Mouse (Mus musculus): ENCODE data around the gene Plp2.
"Not testable (repeated sequence)": the region's sequence is repeated elsewhere in the genome, so short reads cannot be mapped to it uniquely, and the experiment has no call there.

Plp2 gene

GRCm38 (mm10) chrX:7670921-7671623 lies at the start of gene Plp2:
TSS of gene Plp2 (minus strand) at chrX:7671390.
- DNase-seq (ENCODE audit: low read depth in 2 of 2, low spot score in 2 of 2) = no peak

- not testable (repeated sequence) for DNase-seq (ENCODE audit: low read depth in 2 of 2, low spot score in 2 of 2)
These were observed 44.9 kb upstream of the Plp2 start for GRCm38 (mm10) chrX:7716058-7716457.

DNA sequence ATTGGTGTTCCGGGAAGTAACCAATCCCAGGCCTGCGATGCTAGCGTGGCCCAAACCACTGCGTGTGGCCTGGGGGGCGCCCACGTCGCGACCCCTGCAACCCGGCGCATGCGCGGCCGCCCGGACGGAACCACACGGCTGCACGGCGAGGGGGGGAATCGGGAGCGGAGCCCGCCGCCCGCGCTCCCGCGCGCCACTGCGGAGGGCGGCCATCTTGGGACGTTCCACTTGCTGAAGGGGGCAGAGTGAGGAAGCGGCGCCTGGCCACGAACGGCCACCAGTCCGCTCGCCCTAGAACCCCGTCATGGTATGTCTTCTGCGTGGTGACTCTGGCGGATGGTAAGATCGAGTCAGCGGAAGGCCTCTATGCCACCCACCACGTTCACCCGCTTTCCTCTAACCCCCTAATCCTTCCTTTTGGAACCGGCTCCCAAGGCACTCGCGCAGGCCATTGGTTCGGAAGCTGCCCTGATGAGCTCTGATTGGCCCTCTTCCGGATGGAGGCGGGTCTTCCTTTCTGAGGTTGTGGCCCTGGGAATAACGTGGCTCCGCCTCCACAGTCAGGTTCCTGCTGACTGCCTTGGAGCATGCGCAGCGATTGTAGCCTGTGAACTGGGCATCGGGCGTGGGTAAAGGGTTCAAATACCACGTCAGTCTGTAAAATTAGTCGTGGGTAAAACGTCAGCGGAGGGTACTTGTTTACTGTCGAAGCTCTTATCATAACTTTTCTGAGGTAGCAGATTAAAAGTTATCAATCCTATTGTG lies 43.1 kb upstream of the Plp2 start, which contains the start of gene Wdr45:
TSS of gene Wdr45 (plus strand) at position 199 of the 765 bp plus-strand sequence.
- DNase-seq (ENCODE audit: low read depth in 2 of 2, low spot score in 2 of 2) = peak; percentile 78 to 84

GRCm38 (mm10) chrX:7713764-7714134 lies 42.6 kb upstream of the Plp2 start:
- DNase-seq (ENCODE audit: low read depth in 2 of 2, low spot score in 2 of 2) = not testable (repeated sequence)

DNA sequence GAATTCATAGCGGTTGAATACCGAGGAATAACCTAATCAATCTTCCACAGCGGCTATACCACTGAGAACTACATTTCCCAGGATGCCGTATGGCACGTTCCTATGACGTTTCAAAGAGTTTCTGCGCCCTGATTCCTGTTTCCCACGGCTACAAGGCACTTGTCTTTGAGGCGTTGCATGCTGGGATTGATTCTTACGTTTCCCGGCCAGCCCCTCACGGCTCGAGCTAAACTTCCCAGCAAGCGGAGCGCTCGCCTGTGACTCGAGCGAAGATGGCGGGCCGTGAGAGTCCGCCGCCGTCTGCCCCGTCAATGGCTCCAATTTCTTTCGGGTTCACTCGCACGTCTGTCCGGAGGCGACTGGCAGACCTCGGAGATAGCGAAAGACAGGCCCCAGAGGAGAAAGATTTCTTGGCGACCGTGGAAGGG lies 25.8 kb upstream of the Plp2 start, which contains the start of gene Gpkow:
TSS of gene Gpkow (plus strand) at position 178 of the 428 bp plus-strand sequence.
- DNase-seq (ENCODE audit: low read depth in 2 of 2, low spot score in 2 of 2) = peak; percentile 68 to 74

DNA sequence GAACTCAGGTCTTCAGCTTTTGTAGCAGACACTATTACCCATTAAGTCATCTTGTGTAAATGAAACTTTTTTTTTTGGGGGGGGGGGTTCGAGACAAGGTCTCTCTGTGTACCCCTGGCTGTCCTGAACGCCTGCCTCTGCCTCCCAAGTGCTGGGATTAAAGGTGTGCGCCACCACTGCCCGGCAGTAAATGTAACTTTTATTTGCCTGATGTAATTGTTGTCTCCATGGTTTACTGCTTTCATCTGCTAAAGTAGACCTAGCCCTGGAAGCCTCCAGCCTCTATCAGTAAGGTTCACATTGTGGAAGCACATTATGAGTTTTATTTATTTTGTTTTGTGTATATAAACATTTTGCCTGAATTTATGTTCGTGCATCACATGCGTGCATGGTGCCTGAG lies 25.3 kb upstream of the Plp2 start:
- DNase-seq (ENCODE audit: low read depth in 2 of 2, low spot score in 2 of 2) = no peak

DNA sequence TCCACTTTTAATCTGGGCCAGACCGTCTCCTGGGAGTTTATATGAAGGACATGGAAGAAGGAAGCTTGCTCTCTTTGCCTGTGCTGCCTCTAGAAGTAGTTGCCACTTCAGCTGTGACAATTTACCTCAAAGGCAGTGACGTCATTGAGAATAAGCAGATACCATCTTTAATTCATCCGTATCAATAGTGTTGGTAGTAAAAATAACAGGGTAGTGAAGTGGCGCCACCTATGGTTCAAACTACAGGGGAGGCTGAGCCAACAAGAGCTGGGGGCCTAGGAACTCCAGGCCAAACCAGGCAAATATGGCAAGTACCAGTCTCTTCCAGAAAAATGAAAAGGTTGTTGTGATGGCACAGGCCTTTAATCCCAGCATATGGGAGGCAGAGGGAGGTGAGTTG lies 21.7 kb upstream of the Plp2 start:
- peak; percentile 53 to 65 for DNase-seq (ENCODE audit: low read depth in 2 of 2, low spot score in 2 of 2)

DNA sequence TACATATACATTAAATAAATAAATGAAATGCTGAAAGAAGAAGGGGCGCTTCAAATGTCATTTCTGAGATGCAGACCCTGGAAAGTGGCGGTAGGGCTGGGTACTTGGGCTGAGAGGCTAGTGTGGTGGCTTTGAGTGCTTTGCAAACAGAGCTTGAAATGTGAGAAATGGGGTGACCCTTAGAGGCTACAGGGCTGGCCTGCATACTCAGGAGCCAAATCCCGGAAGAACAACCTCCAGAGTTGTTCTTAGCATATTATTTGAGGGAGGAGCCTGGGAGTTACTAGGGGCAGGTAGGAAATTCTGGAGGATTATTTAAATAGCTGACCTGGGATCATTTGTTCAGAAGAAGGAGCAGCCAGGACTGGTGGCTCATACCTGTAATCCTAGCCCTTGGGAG lies 19.3 kb upstream of the Plp2 start:
- no peak for DNase-seq (ENCODE audit: low read depth in 2 of 2, low spot score in 2 of 2)

DNA sequence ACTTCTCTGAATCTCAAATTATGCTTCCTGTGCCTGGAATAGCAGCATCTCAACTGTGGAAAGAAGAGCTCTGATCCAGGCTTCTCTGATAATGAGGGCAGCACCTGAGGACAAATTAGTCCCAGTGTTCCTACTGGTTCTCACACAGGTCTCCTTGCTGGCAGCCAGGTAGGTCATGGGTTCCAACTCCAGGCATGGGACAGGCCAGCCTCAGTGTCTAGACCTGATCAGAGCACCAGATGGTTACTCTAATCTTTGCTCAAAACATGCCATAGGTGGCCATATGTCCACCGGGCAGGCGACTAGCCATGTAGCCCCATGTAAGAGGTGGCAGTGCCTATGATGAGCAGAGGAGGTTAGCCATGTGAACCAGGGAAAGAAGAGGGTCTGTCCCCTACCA lies 17.1 kb upstream of the Plp2 start:
- no peak for DNase-seq (ENCODE audit: low read depth in 2 of 2, low spot score in 2 of 2)

DNA sequence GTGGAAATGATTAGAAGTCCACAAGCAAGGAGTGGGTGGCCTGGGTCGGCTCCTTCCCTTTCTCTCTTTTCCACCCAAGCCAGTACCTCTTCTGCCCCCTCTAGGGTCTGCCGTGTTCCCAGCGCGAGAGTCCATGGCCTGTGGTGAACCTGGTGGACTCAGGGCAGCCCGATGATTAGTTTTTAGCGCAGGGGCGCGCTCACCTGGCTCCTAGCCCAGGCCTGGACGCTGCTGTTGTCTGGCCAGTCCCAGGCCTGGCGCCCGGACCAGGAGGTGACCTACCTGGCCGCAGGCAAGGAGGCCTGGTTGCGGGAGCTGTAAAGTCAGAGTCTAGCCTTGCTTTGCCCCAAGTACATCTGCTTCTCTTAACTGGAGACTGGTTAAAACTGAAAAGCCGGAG lies 9.7 kb upstream of the Plp2 start, which contains the start of gene Magix:
TSS of gene Magix (minus strand) at position 388 of the 400 bp plus-strand sequence.
- no peak for DNase-seq (ENCODE audit: low read depth in 2 of 2, low spot score in 2 of 2)

- no peak for DNase-seq (ENCODE audit: low read depth in 2 of 2, low spot score in 2 of 2)
These were observed 8.8 kb upstream of the Plp2 start for GRCm38 (mm10) chrX:7680057-7680412.

DNA sequence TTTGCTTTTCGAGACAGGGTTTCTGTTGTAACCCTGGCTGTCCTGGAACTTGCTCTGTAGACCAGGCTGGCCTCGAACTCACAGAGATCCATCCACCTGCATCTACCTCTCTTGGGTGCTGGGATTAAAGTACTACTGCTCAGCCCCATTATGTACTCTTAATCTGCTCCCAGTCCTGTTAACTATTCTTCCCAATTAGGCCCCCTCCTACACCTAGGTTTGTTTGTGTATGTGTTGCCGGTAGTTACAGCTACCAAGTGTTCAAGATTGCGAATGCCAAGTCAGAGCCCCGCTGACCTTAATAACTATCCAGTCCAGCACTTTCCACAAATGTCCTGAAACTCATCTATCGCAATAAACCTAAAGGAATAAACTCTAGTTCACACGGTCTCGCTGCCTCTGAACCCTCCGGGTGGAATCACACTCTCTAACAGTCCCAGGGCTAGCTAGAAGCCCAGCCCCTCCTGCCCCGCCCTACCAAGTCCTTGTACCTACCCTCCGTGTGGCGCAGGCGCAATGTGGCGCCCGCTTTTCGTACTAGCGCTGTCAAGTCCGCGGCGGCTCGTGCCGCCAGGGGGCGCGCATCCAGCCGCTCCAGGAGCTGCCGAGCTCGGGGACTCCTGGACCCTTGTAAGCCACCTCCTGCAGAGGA lies 8.3 kb upstream of the Plp2 start:
- DNase-seq (ENCODE audit: low read depth in 2 of 2, low spot score in 2 of 2) = peak; percentile 83 to 84

- DNase-seq (ENCODE audit: low read depth in 2 of 2, low spot score in 2 of 2) = no peak
These were observed 7.8 kb upstream of the Plp2 start for GRCm38 (mm10) chrX:7678986-7679385.

DNA sequence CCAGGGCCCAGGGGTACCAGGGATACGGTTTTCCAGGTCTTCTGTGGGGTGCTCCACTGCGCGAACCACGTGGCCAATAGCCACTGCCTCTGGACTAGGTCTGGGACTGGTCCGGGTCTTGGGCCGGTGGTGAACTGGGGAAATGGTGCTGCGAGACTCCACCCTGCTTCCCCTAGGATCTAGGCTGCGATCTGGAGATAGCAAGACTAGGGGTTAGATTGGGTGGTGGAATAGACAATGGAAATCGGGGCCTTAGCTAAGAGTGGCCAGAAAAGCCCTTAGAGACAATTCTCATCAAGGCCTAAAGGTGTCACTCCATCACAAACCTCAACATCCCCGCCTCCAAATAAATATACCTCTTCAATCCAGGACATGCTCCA lies 3.8 kb upstream of the Plp2 start:
- DNase-seq (ENCODE audit: low read depth in 2 of 2, low spot score in 2 of 2) = no peak

GRCm38 (mm10) chrX:7674284-7675000 lies 3.3 kb upstream of the Plp2 start:
- DNase-seq (ENCODE audit: low read depth in 2 of 2, low spot score in 2 of 2) = no peak

- DNase-seq (ENCODE audit: low read depth in 2 of 2, low spot score in 2 of 2) = no peak
These were observed 2.5 kb upstream of the Plp2 start for GRCm38 (mm10) chrX:7673578-7674281.

GRCm38 (mm10) chrX:7672739-7673138 lies 1.5 kb upstream of the Plp2 start:
- no peak for DNase-seq (ENCODE audit: low read depth in 2 of 2, low spot score in 2 of 2)

DNA sequence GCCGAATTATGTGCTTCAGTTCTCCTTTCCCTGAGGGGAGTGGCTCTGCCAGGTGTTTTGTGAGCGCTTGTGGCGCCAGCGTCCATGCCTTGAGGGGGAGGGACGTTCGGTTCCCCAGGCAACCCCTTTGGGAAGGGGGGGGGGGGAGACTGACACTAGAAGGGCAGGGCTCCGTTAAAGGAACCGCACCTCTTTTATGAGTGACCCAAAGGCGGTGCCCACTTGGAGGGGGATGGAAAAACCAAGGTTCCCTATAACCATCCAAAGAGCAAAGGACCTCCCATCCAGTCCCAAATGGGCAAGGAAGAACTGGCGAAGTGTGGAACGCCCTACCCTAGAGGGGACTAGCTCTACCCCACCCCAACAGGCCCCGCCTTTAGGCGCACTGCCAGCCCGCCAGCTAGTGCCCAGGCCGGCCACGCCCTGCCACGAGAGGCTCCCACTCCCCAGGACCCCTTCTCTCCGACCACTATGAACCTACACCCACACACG lies 754 bp downstream of the Plp2 start:
- no peak for DNase-seq (ENCODE audit: low read depth in 2 of 2, low spot score in 2 of 2)

- DNase-seq (ENCODE audit: low read depth in 2 of 2, low spot score in 2 of 2) = no peak
These were observed 5.3 kb downstream of the Plp2 start for GRCm38 (mm10) chrX:7665739-7666502.

- no peak for DNase-seq (ENCODE audit: low read depth in 2 of 2, low spot score in 2 of 2)
These were observed 6.4 kb downstream of the Plp2 start for GRCm38 (mm10) chrX:7664791-7665190.
